Mouse (Mus musculus): ENCODE data around the gene Nt5c2.

Nt5c2 gene

DNA sequence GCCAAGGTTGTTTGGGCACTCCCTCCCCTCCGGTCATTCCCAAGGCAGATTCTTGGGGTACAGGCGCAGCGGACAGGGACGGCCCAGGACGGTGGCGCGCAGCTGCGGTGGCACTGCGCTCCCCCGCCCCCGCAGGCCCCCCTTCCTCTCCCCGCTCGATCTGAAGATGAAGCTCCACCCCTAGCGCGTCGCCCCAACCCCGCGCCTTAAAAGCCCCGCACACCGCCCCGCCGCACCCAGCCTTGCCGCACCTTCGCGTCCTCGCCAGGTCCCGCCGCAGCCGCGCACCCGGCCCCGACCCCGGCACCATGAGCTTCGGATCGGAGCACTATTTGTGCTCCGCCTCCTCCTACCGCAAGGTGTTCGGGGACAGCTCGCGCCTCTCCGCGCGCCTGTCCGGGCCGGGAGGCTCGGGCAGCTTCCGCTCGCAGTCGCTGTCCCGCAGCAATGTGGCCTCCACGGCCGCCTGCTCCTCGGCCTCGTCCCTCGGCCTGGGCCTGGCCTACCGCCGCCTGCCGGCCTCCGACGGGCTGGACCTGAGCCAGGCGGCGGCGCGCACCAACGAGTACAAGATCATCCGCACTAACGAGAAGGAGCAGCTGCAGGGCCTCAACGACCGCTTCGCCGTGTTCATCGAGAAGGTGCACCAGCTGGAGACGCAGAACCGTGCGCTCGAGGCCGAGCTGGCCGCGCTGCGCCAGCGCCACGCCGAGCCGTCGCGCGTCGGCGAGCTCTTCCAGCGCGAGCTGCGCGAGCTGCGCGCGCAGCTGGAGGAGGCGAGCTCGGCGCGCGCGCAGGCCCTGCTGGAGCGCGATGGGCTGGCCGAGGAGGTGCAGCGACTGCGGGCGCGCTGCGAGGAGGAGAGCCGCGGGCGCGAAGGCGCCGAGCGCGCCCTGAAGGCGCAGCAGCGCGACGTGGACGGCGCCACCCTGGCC is at the start of gene Nt5c2, which contains the start of gene Ina:
Gene Nt5c2 (minus strand): TSS at position 707 of the 935 bp plus-strand sequence.
Gene Ina (plus strand): TSS at position 252 of the 935 bp plus-strand sequence.
- no peak for DNase-seq (ENCODE audit: low spot score)

DNA sequence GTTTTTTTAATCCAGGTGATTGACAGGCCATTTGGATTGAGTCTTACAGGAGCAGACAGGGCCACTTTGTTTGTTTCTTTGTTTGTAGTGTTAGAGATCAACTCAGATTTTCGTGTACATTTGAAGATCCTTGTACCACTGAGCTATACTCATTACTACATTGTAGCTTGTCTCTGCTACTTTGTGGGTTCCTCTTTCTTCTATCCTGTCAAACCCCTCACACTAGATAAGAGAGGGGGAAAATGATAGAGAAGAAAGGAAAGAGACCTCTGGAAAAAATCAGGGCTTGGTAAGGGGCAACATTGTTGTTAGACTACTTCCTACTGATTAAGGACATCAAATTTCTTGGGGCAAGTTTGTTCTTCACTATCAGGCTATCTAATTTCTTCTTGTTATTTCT is 42.7 kb upstream of the Nt5c2 start:
- no peak for DNase-seq (ENCODE audit: low spot score)

GRCm38 (mm10) chr19:47053471-47053870 is 38.5 kb upstream of the Nt5c2 start:
- no peak for DNase-seq (ENCODE audit: low spot score)

- no peak for DNase-seq (ENCODE audit: low spot score)
Measured at GRCm38 (mm10) chr19:47052927-47053326, 38.0 kb upstream of the Nt5c2 start.

DNA sequence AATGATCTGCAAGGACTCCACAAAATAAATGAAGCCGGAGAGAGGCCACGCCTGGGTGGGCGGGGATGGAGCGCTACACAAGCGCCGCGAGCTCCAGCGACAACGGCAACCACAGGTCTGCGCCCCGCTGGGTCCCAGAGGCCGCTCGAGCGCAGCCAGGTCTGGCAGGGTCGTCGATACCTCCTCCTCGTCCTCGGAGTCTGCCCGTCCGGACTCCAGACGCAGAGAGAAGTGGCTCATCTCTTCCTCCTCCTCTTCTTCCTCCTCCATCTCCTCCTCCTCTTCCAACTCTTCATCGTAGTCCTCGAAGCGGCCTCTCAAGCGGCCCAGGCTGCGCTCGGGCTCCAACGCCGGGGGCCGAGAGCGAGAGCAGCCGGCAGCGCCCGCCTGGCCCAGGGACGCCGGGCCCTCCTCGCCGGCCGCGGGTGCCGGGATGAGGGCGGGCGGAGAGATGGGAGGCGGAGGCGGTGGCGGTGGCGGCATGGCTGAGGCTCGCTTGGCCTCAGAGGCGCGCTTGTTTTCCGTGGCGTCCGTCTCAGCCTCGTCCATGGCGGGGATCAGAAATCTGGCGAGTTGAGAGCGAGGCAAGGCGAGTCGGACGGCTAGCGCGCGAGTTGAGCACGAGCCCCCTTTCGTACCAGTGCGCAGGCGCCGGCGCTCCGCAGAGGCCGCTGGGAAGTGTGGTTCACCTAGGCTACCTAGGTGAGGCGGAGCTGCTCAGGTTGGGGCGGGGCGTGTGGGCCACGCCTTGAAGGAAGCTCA is 35.5 kb upstream of the Nt5c2 start, which contains the start of gene Pcgf6:
Gene Pcgf6 (minus strand): TSS at position 636 of the 762 bp plus-strand sequence.
- DNase-seq (ENCODE audit: low spot score) = peak; percentile 89

GRCm38 (mm10) chr19:47049840-47050239 is 34.9 kb upstream of the Nt5c2 start:
- peak; percentile 8 for DNase-seq (ENCODE audit: low spot score)

- no peak for DNase-seq (ENCODE audit: low spot score)
Measured at GRCm38 (mm10) chr19:47049061-47049460, 34.1 kb upstream of the Nt5c2 start.

- no peak for DNase-seq (ENCODE audit: low spot score)
Measured at GRCm38 (mm10) chr19:47047236-47047833, 32.4 kb upstream of the Nt5c2 start.

DNA sequence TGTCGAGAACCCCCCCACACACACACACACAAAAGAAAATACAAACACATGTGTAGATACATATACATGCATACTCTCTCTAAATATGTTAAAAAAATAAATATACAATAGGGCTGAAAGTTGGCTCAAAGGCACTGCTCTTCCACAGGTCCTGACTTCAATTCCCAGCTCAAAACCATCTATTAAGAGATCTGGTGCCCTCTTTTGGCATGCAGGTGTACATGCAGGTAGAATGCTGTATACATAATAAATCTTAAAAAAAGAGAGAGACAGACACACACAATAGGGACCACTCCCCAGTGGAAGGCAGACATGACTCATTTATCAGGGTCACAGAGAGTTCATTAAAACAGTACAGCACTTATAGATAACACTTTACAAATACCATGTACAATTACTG is 31.4 kb upstream of the Nt5c2 start:
- no peak for DNase-seq (ENCODE audit: low spot score)

- no peak for DNase-seq (ENCODE audit: low spot score)
Measured at GRCm38 (mm10) chr19:47043608-47044007, 28.7 kb upstream of the Nt5c2 start.

GRCm38 (mm10) chr19:47040720-47041473 is 25.9 kb upstream of the Nt5c2 start:
- DNase-seq (ENCODE audit: low spot score) = no peak

DNA sequence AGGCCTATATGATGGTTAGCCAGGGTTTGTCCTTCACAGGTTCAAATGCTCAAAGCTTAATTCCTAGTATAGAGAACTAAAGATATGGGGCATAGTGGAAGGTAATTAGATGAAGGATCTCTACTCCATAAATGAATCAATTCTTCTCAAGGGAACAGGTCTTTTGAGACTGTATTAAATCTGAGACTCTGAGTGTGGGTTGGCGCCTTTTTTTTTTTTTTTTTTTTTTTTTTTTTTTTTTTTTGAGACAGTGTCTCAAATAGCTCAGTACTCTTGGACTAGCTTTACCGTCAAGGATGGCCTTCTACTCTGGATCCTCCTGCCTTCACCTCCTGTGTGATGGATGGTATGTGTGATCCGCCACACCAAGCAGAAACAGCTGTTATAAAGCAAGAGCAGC is 21.6 kb upstream of the Nt5c2 start:
- no peak for DNase-seq (ENCODE audit: low spot score)

- DNase-seq (ENCODE audit: low spot score) = no peak
Measured at GRCm38 (mm10) chr19:47034916-47035315, 20.0 kb upstream of the Nt5c2 start.

DNA sequence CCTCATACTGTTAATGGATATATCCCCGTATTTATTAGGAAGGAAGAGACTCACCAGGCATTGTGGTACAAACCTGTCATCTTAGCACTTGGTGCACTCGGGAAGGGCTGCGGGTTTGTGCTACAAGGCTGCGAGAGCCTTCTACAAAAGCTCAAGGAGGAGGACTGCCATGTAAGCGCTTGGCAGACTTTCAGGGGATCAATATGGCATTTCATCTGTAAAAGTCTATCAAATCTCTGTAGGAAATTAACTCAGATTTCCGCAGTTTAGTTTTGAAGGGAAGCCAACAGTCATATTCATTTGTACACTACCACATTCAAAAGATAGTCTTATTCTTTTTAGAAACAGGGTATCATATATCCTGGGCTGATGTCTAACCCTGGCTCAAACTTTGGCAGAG is 16.8 kb upstream of the Nt5c2 start:
- no peak for DNase-seq (ENCODE audit: low spot score)

GRCm38 (mm10) chr19:47029796-47030195 is 14.8 kb upstream of the Nt5c2 start:
- DNase-seq (ENCODE audit: low spot score) = no peak

DNA sequence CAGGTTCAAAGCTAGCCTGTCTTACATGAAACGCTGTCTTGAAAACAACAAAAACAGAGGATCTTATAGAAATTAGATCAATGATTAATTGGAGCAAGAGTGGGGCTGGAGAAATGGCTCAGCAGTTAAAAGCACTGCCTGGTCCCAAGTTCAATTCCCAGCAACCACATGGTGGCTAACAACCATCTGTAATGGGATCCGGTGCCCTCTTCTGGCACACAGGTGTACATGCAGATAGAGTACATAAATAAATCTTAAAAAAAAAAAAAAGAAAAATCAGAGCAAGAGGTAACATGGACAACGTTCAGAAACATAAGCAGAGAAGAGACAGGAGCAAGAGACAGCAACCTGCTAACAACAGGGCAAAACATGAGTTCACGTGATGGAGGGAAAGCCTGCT is 11.6 kb upstream of the Nt5c2 start:
- no peak for DNase-seq (ENCODE audit: low spot score)

- DNase-seq (ENCODE audit: low spot score) = no peak
Measured at GRCm38 (mm10) chr19:47024954-47025353, 10.0 kb upstream of the Nt5c2 start.

DNA sequence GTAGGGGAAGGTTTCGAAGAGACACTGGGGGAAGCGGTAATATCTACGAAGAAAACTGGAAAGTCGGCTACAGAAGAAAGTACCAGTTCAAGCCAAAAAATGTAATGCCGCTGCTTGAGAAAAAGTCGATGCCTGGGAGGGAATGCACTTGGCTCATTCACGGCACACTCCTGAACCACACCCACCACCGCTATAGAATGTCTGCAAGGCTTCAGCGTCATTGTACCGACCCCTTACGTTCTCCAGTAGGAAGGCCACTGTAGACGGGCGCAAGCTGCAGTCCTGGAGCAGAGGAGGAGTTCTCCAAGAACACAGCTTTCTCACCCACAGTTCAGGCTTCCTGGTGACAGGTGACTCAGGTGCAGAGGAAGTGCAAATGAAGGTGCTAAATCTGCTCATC is 8.6 kb upstream of the Nt5c2 start:
- no peak for DNase-seq (ENCODE audit: low spot score)

GRCm38 (mm10) chr19:47022709-47023108 is 7.8 kb upstream of the Nt5c2 start:
- DNase-seq (ENCODE audit: low spot score) = no peak

- no peak for DNase-seq (ENCODE audit: low spot score)
Measured at GRCm38 (mm10) chr19:47019326-47019725, 4.4 kb upstream of the Nt5c2 start.

DNA sequence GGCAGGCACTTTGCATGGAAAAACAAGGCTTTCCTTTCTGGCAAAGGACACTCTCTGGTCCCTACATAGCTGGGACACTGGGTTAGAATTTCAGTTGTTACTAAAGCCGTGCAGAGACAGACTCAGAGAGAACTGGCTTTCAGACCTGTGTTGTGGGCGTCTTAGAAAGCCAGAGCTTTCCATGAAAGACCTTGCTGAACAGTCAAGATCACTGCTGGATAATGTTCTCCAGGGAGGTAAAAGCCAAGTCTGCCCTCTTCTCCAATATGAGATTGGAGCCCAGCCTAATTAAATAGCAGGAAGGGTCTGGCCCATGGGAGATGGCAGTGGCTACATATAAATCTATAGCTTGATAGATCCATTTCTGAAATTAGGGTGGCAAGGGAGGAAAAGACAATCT is 3.4 kb upstream of the Nt5c2 start:
- DNase-seq (ENCODE audit: low spot score) = no peak

- no peak for DNase-seq (ENCODE audit: low spot score)
Measured at GRCm38 (mm10) chr19:47017831-47018230, 2.9 kb upstream of the Nt5c2 start.
